Mouse (Mus musculus): Measurements from ENCODE around the gene Tshz2.

Gene Tshz2

GRCm38 (mm10) chr2:170094871-170095270 lies 462.1 kb downstream of the Tshz2 start:
- no peaks in the 10 kb centered on the region for H3K27me3 ChIP-seq (ENCODE audit: control insufficient read depth, insufficient read depth, low read length, poor library complexity, severe bottlenecking)
- H3K36me3 ChIP-seq (ENCODE audit: control insufficient read depth, insufficient read depth, low read length, poor library complexity, severe bottlenecking), result no peaks in the 10 kb centered on the region
- DNase-seq (ENCODE audit: low read depth, low spot score), result no peak

- peak; percentile 88 for DNase-seq (ENCODE audit: low read depth, low spot score)
- Histone ChIP-seq H3K36me3 (ENCODE audit: control insufficient read depth, insufficient read depth, low read length, poor library complexity, severe bottlenecking) (no peaks in the 10 kb centered on the region), H3K27me3 (ENCODE audit: control insufficient read depth, insufficient read depth, low read length, poor library complexity, severe bottlenecking) (no peaks in the 10 kb centered on the region)
These were observed 468.3 kb downstream of the Tshz2 start for GRCm38 (mm10) chr2:170101132-170101531.

- no peaks in the 10 kb centered on the region for H3K27me3 ChIP-seq (ENCODE audit: control insufficient read depth, insufficient read depth, low read length, poor library complexity, severe bottlenecking)
- no peaks in the 10 kb centered on the region for H3K36me3 ChIP-seq (ENCODE audit: control insufficient read depth, insufficient read depth, low read length, poor library complexity, severe bottlenecking)
- DNase-seq (ENCODE audit: low read depth, low spot score), result peak; percentile 26
These were observed 469.1 kb downstream of the Tshz2 start for GRCm38 (mm10) chr2:170101932-170102331.

GRCm38 (mm10) chr2:170103341-170103740 lies 470.5 kb downstream of the Tshz2 start:
- Histone ChIP-seq H3K27me3 (ENCODE audit: control insufficient read depth, insufficient read depth, low read length, poor library complexity, severe bottlenecking) (no peaks in the 10 kb centered on the region), H3K36me3 (ENCODE audit: control insufficient read depth, insufficient read depth, low read length, poor library complexity, severe bottlenecking) (no peaks in the 10 kb centered on the region)
- DNase-seq (ENCODE audit: low read depth, low spot score), result no peak

- Histone ChIP-seq H3K36me3 (ENCODE audit: control insufficient read depth, insufficient read depth, low read length, poor library complexity, severe bottlenecking) (0 out of 2 replicates have a peak, but pooled peaks cover under 1% of the 10 kb centered on the region), H3K27me3 (ENCODE audit: control insufficient read depth, insufficient read depth, low read length, poor library complexity, severe bottlenecking) (no peaks in the 10 kb centered on the region)
- DNase-seq (ENCODE audit: low read depth, low spot score), result peak; percentile 72
These were observed 471.0 kb downstream of the Tshz2 start for GRCm38 (mm10) chr2:170103852-170104251.

GRCm38 (mm10) chr2:170104396-170104795 lies 471.6 kb downstream of the Tshz2 start:
- H3K36me3 ChIP-seq (ENCODE audit: control insufficient read depth, insufficient read depth, low read length, poor library complexity, severe bottlenecking), result peaks cover 2% of the 10 kb centered on the region; the same call in 1 of the 2 replicates
- H3K27me3 ChIP-seq (ENCODE audit: control insufficient read depth, insufficient read depth, low read length, poor library complexity, severe bottlenecking), result no peaks in the 10 kb centered on the region
- DNase-seq (ENCODE audit: low read depth, low spot score), result no peak

GRCm38 (mm10) chr2:170106000-170106399 lies 473.2 kb downstream of the Tshz2 start:
- Histone ChIP-seq H3K36me3 (ENCODE audit: control insufficient read depth, insufficient read depth, low read length, poor library complexity, severe bottlenecking) (peaks cover 6% of the 10 kb centered on the region), H3K27me3 (ENCODE audit: control insufficient read depth, insufficient read depth, low read length, poor library complexity, severe bottlenecking) (no peaks in the 10 kb centered on the region)
- no peak for DNase-seq (ENCODE audit: low read depth, low spot score)

- DNase-seq (ENCODE audit: low read depth, low spot score), result no peak
- Histone ChIP-seq H3K36me3 (ENCODE audit: control insufficient read depth, insufficient read depth, low read length, poor library complexity, severe bottlenecking) (peaks cover 9% of the 10 kb centered on the region), H3K27me3 (ENCODE audit: control insufficient read depth, insufficient read depth, low read length, poor library complexity, severe bottlenecking) (no peaks in the 10 kb centered on the region)
These were observed 475.0 kb downstream of the Tshz2 start for GRCm38 (mm10) chr2:170107791-170108190.

- DNase-seq (ENCODE audit: low read depth, low spot score), result no peak
- H3K36me3 ChIP-seq (ENCODE audit: control insufficient read depth, insufficient read depth, low read length, poor library complexity, severe bottlenecking), result peaks cover 16% of the 10 kb centered on the region
- no peaks in the 10 kb centered on the region for H3K27me3 ChIP-seq (ENCODE audit: control insufficient read depth, insufficient read depth, low read length, poor library complexity, severe bottlenecking)
These were observed 476.7 kb downstream of the Tshz2 start for GRCm38 (mm10) chr2:170109528-170109927.

GRCm38 (mm10) chr2:170110306-170110705 lies 477.5 kb downstream of the Tshz2 start:
- Histone ChIP-seq H3K27me3 (ENCODE audit: control insufficient read depth, insufficient read depth, low read length, poor library complexity, severe bottlenecking) (no peaks in the 10 kb centered on the region), H3K36me3 (ENCODE audit: control insufficient read depth, insufficient read depth, low read length, poor library complexity, severe bottlenecking) (peaks cover 16% of the 10 kb centered on the region)
- no peak for DNase-seq (ENCODE audit: low read depth, low spot score)

- peak; percentile 82 for DNase-seq (ENCODE audit: low read depth, low spot score)
- Histone ChIP-seq H3K36me3 (ENCODE audit: control insufficient read depth, insufficient read depth, low read length, poor library complexity, severe bottlenecking) (peaks cover 18% of the 10 kb centered on the region), H3K27me3 (ENCODE audit: control insufficient read depth, insufficient read depth, low read length, poor library complexity, severe bottlenecking) (no peaks in the 10 kb centered on the region)
These were observed 484.0 kb downstream of the Tshz2 start for GRCm38 (mm10) chr2:170116704-170117281.

GRCm38 (mm10) chr2:170120139-170121027 lies 487.6 kb downstream of the Tshz2 start:
- Histone ChIP-seq H3K27me3 (ENCODE audit: control insufficient read depth, insufficient read depth, low read length, poor library complexity, severe bottlenecking) (no peaks in the 10 kb centered on the region), H3K36me3 (ENCODE audit: control insufficient read depth, insufficient read depth, low read length, poor library complexity, severe bottlenecking) (peaks cover 11% of the 10 kb centered on the region)
- no peak for DNase-seq (ENCODE audit: low read depth, low spot score)
